Mouse (Mus musculus): Measurements from ENCODE around the gene Gpr137b.
"Not testable (repeated sequence)": the region's sequence is repeated elsewhere in the genome, so short reads cannot be mapped to it uniquely, and the experiment has no call there.

Gene Gpr137b

GRCm38 (mm10) chr13:13366371-13366770, 27.4 kb downstream of the Gpr137b start:
- DNase-seq (ENCODE audit: low spot score), result not testable (repeated sequence)

GRCm38 (mm10) chr13:13363536-13363935, 30.3 kb downstream of the Gpr137b start:
- DNase-seq (ENCODE audit: low spot score), result not testable (repeated sequence)

- DNase-seq (ENCODE audit: low spot score), result not testable (repeated sequence)
Observed at GRCm38 (mm10) chr13:13362261-13362660, 31.6 kb downstream of the Gpr137b start.

- DNase-seq (ENCODE audit: low spot score), result peak; percentile 18
Observed at GRCm38 (mm10) chr13:13360045-13360444, 33.8 kb downstream of the Gpr137b start.

- not testable (repeated sequence) for DNase-seq (ENCODE audit: low spot score)
Observed at GRCm38 (mm10) chr13:13358602-13359001, 35.2 kb downstream of the Gpr137b start.

- DNase-seq (ENCODE audit: low spot score), result not testable (repeated sequence)
Observed at GRCm38 (mm10) chr13:13358097-13358496, 35.7 kb downstream of the Gpr137b start.

- DNase-seq (ENCODE audit: low spot score), result not testable (repeated sequence)
Observed at GRCm38 (mm10) chr13:13352113-13352512, 41.7 kb downstream of the Gpr137b start.

GRCm38 (mm10) chr13:13350681-13351080, 43.1 kb downstream of the Gpr137b start:
- not testable (repeated sequence) for DNase-seq (ENCODE audit: low spot score)

GRCm38 (mm10) chr13:13349288-13349687, 44.5 kb downstream of the Gpr137b start:
- DNase-seq (ENCODE audit: low spot score), result peak; percentile 41

GRCm38 (mm10) chr13:13347634-13348412, 46.0 kb downstream of the Gpr137b start:
- DNase-seq (ENCODE audit: low spot score), result not testable (repeated sequence)

- DNase-seq (ENCODE audit: low spot score), result not testable (repeated sequence)
Observed at GRCm38 (mm10) chr13:13337361-13337760, 56.5 kb downstream of the Gpr137b start.

- no peak for DNase-seq (ENCODE audit: low spot score)
Observed at GRCm38 (mm10) chr13:13328876-13329275, 64.9 kb downstream of the Gpr137b start.

All from testis, postnatal 14 days (tissue).